Mouse (Mus musculus) R1 (cell line): ENCODE measurements around the gene Map3k6.

Experiments
- DNase-seq: peaks from one replicate; pipeline ENCODE4 v3.0.0-alpha.2; 2018; ENCODE audit warnings: low read depth, low spot score

Map3k6 gene

DNA sequence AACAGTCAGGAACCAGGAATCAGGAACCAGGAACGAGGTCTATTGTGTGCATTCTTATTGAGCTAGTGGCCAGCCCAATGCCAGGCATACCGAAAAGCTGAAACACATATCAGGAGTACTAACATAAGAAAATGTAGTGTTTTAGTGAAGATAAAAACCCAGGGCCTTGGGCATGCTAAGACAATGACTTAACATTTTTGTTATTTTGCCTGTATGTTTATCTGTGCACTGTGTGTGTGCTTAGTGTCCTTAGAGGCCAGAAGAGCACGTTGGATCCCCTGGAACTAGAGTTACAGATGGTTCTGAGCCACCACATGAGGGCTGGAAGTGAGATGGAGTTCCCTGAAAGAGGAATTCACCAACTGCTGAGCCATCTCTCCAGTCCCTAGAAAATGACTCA is 44.7 kb downstream of the Map3k6 start:
- DNase-seq, result no peak

DNA sequence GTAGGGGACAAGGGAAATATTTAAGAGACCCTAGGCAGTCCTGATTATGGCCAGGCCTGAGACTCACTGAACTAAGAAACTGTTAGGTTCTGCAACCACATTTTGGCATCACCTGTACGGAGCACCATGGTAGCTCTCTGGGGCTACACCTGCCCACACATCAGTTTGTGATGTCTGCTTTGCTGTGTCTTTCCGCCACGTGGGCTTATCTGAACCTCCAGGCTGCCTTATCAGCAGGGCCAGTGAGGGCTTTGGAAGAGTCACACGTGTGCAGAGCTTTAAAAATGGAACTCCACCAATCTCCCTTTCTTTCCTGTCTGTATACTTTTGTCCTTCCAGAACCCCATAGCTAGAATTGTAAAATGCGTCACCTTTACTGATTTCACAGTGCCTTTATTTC is 45.3 kb downstream of the Map3k6 start:
- no peak for DNase-seq

DNA sequence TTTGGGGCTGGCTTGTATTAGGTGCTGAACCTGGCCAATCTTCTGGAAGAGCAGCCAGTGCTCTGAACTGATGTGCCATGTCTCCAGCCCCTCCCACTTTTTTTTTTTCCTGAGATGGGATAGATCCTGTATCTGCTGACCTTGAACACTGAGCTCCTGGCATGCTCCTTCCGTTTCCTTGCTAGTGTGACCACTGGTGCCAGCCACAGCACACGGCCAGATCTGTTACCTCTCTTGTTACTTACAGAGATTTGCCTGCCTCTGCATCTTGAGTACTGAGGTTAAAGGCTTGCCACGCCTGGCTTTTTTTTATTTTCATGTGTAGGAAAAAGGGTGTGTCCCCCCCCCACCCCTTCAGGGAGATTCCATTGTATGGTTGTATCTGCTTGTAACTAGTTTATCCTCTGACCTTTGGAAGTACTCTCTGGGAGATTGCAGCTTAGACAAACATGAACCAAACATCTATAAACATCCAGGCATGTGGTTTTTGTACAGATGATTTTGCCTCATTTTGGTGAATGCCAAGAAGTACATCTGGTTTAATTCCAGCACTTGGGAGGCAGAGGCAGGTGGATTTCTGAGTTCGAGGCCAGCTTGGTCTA is 46.0 kb downstream of the Map3k6 start:
- DNase-seq, result peak; percentile 77

DNA sequence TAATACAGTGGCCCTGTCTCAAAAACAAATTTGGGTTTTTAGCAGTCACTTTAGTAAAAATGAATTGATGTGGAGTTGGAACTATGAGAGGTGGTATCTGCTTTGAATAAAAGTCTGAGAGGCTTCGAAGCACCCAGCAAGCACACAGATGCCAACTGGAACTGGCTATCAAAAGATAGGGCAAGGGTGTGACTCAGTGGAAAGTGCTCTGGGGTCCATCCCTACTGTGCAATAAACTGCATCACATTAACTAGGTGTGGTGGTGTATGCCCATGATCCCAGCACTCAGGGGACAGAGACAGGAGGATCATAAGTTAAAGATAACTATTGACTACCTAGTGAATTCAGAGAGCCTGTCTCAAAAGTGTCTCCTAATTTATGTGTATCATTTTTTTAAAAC is 50.6 kb downstream of the Map3k6 start:
- DNase-seq, result no peak

DNA sequence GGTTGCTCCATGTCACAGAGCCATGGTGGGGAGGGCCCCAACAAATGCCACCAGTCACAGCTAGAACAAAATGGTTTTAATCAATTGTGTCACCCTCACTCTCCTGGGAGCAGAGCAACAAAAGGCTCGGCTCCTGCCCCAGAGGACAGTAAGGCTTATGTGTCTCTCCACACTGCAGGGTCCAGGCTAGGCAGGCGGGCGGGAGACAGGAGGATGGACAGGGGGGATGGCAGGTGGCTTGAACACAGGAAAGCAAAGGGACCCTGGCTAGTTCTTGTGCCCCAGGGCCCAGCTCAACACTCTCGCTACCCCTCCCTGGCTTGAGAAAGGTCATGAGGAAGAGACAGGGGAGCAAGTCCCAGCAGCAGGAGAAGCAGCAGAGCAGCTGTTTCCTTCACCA is 51.8 kb downstream of the Map3k6 start:
- DNase-seq, result no peak

DNA sequence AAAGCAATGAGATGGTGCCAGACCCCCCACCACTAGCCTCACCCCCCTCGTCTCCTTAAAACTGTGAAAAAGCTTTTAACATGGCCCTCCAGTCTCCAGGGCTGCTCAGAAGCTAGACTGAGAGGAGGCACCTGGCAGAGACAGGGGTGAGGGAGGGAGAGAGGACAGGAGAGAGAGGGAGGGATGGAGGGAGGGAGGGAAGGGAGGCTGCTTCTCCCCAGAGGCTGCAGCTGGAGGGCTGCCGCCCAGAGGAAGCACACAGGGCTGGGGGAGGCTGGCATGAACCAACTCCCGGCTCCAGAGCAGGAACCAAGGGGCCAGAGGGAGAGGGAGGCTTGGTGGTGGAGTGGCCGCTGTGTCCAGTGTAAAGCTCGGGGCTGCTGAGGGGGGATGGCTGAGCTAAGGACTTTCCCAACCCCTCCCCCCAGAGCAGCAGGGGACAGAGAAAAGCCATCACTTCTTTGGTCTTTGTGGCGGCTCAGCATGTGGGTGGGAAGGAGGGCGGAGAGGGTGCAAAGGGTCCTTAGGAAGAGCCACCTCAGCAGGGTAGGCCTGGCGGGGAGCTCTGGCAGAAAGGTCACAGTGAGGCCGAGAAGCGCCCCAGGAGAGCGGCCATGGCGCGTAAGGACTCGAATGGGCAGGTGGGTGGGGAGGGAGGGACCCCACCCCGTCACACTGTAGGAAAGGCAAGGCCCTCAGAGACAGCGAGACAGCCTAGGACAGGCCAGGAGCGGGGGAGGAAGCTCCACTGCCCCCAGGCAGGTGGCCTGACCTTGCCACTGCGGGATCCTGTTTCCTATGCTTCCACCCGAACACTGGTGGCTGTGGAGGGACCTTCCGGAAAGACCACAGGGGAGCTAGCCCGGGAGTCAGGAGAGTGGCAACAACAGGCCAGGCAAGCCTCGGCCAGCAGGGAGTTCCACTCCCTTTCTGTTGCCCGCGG is 52.6 kb downstream of the Map3k6 start:
- peak; percentile 32 for DNase-seq

DNA sequence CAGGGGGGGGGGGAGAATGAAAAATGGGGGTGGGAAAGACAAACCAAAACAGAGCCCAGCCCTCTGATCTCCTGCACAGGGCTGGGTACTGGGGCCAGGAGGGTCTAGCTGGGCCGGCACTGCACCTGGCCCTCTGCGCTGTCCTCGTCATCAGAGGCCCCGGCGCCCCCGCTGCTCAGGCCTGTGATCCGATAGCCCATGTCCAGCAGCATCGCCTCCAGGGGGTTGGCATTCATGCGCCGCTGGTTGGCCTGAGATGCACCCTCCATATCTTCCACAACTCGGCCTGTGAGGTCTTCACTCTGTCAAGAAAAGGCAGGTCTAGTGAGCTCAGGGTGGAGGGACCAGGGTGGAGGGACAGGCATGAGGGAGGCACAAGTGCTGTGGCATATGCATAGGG is 53.5 kb downstream of the Map3k6 start:
- no peak for DNase-seq

DNA sequence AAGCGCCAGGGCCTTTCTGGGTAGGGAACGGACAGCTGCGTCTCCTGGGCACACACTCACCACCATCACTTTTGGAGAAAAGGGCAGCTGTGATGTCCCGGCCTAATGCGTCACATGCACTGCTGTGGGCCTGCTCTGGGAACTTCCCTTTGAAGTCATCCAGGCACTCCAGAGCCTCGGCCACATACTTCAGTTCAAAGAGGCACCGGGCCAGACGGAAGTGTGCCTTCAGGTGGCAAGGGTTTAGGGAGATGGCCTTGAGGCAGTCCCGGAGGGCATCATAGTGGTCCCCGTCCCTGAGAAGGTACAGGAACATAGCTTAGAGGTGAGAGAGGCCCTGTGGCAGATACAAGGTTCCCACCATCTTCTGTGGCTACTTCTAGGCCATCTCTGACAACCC is 56.7 kb downstream of the Map3k6 start:
- no peak for DNase-seq

DNA sequence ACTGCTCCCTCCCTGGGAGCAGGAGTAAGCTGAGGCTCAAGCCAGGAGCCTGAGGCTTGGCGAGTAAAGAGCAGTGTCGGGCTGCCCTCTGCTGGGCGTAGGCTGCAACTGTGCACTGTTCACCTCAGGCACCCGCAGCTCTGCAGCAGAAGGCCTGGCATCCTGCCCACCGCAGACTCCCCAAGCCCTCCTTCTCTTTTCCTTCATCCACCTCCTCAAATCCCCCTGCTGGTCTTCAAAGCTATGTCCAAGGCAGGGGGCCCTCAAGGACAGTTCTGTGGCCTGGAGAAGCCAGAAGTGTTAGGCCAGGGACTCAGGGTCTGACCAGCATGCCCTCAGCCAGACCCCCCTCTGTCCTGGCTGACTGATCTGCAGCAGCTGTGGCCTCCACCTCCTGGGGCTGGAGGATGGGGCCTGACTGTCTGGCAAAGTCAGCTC is 57.2 kb downstream of the Map3k6 start:
- peak; percentile 57 for DNase-seq

DNA sequence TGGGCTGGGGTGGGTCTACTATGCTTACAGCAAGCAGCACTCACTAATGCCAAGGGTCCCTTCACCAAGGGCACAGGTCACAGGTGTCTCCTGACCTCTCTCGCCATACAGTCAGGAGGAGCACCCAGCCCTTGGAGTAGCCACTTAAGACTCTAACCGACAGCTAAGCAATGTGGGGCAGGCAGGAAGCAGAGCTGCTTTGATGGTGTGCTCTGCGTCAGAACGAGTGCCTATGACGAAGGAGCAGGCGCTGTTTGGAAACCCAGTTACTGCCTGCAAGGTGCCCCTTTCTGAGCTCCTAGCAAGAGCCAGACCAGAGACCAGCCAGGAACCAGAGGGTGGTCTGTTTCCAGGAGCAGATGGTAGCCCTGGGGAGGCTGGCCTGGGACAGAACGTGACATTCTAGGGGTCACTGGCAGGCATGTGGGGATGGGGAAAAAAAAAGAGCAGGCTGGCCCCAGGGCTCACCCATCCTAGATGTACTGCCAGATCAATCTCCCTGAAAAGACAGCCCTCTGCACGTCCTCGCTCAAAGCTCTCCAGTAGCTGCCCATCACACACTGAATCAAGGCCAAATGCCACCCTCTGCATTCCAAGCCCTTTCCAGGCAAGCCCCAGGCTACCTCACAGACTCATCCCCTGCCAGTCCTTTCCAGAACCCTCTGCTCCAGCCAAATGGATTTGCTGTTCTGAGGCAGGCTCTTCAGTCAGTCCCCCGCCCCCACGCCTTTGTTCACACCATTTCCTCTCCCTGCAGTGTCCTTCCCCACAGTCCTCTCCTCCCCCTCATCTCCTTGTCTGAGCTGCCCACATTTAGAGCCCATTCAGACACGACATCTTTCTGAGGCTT is 58.1 kb downstream of the Map3k6 start:
- no peak for DNase-seq

DNA sequence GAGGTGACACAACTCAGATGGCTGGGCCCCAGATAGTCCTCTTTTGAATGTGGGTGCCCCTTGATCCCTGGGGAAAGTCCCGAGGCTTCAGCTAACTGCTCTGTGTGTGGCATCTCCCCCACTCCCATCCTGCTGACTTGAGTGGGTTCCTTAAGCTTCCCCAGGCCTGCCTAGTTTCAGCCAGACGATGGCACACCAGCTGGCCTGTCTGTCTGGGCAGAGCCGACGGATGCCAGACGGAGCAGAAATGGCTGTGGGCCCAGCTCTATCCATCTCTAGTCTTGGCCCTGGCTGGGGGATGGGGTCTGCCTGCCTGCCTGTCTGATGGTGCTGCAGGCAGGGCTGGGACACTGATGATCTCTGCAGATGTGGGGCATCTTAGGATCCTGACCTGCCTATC is 59.1 kb downstream of the Map3k6 start:
- no peak for DNase-seq

DNA sequence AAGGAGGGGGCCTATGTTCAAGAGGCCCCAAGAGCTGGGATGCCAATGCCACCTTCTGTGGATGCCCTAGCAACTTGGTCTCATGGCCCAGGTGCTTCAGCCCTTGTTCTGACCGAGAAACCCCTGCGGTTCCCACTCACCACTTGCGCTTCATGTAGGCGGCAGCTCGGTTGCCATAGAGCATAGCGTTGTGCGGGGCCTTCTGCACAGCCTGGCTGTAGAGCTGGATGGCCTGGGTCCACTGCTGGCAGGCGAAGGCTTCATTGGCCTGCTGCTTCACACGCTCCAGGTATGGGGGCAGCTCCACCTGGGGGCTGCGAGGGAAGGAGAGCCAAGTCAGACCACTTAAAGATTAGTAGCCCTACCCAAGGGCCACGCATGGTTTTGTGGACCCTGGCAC is 59.8 kb downstream of the Map3k6 start:
- DNase-seq, result no peak

DNA sequence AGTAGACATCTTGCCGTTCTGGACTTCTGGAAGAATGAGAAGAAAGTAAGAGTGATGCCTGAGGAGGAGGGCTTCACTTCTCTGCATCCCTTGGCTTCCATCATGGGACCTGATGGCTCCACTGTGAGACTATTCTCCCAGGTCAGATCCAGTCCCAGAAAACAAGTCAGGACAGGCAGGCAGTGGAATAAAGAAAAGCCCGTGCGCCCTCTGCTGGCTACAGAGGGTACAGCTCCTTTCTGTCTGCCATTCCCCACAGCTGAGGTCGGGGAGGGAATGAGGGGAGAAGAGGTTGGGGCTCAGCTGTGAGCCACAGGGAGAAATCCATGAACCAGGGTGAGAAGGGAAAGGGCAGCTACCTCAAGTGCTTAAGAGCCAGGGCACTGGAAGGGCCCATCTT is 61.2 kb downstream of the Map3k6 start:
- peak; percentile 78 for DNase-seq
